Mouse (Mus musculus): Measurements from ENCODE around the gene Eml6.
"Not testable (repeated sequence)": the region's sequence is repeated elsewhere in the genome, so short reads cannot be mapped to it uniquely, and the experiment has no call there.

DNA sequence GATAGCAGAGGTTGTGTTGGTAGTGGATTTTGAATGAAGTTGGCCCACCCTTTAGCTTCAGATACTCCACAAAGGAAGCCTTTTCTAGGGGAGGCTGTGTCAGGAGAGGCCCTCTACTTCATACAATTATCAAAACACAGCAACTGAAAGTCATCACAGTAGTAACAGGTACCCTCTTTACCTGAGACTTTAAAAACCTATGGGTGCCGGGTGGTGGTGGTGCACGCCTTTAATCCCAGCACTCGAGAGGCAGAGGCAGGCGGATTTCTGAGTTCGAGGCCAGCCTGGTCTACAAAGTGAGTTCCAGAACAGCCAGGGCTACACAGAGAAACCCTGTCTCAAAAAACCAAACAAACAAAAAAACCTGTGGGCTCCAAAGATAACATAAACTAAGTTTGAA lies 269.8 kb downstream of the Eml6 start:
- TF ChIP-seq TAL1, GATA1 (IDR thresholded peaks at IDR 0.05; ENCODE audit: low read length): not testable (repeated sequence)
